Mouse (Mus musculus): ENCODE data around the gene Nufip1. TPM values are rescaled to one million over a fixed set of nuclear protein-coding genes. Genes with fewer than 3 reads are reported as not detected.

The Nufip1 gene
- 21.9 and 22.9 TPM in 2 replicates for polyA plus RNA-seq (2016; fragmentation: Nextera tagmentation; extraction: Ambion mirVana)

DNA sequence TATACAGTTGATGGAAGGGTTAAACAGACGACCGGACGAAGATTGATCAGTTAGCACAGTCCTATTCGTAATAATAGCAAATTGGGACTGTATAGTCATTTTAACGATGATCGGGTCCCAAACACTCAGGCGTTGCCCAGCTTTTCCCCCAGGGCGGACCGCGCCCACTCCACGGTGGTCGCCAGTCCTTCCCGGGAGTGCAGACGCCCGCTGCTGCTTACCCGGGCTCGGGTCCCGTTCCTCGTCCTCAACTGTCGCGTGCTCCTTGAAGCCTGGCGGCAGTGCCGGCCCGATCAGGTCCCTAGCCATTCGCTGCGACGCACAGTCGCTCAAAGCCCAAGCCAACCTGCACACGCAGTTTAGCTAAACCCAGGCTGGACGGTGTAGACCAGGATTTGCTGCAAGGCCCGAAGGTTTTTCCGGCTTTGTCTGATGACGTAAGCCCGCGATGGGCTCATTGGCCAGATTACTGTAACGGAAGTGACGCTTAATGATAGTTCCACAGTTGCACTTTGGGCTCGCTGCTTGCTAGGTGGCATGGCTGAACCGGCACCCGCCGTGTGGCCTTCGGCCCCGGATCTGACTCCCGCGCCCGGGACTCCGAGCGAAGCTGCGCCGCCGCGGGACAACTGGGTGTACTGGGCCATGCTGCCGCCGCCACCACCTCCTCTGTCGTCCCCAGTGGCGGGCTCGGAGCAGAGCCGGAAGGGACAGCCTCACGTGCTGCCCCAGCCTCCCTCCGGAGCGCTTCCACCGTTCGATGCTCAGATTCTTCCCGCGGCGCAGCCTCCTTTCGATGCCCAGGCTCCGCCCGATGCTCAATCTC is at the start of gene Nufip1, which contains the start of gene Gpalpp1:
Gene Nufip1, plus strand, starts transcription at position 496 of the 826 bp plus-strand sequence.
Gene Gpalpp1, minus strand, starts transcription at position 365 of the 826 bp plus-strand sequence.
- no peaks in the 10 kb centered on the region for H3K9me3 ChIP-seq
- peaks cover 33% of the 10 kb centered on the region for H3K36me3 ChIP-seq (replicated peaks)
- WGBS, result under 1% methylated on average over 69 of the region's 69 CpGs
- H3K27ac ChIP-seq, result peak within 1 kb of the TSS; percentile 91
- H3K27me3 ChIP-seq (ENCODE audit: poor library complexity, severe bottlenecking), result no peaks in the 10 kb centered on the region
- H3K4me1 ChIP-seq, result peaks cover 20% of the 10 kb centered on the region
- DNase-seq (ENCODE audit: extremely low spot score, low spot score), result peak; percentile 94
- H3K4me3 ChIP-seq, result peak within 1 kb of the TSS; percentile 62

DNA sequence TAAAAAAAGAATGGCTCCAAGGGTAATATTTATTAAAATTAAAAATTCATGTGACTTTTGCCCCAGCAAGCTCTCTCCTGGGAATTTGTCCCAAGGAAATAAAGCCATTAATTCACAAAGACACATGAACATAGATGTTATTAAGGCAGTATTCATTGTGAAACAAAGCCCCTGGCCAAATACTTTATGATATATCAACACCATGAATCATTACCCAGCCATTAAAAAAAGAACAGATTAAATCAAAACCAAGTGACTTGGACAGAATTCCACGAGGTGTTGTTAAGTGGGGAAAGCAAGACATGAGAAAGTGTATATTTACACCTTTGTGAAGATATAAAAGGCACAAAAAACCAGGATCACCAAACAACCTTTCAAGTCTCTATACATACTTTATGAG is 43.5 kb upstream of the Nufip1 start:
- Histone ChIP-seq H3K9me3 (no peaks in the 10 kb centered on the region), H3K27ac (no peak overlapping the region), H3K36me3 (replicated peaks) (no peaks in the 10 kb centered on the region), H3K4me3 (no peak overlapping the region), H3K4me1 (no peaks in the 10 kb centered on the region), H3K27me3 (ENCODE audit: poor library complexity, severe bottlenecking) (no peaks in the 10 kb centered on the region)
- WGBS, result 91% methylated on average over 1 of the region's 1 CpGs
- DNase-seq (ENCODE audit: extremely low spot score, low spot score), result no peak

DNA sequence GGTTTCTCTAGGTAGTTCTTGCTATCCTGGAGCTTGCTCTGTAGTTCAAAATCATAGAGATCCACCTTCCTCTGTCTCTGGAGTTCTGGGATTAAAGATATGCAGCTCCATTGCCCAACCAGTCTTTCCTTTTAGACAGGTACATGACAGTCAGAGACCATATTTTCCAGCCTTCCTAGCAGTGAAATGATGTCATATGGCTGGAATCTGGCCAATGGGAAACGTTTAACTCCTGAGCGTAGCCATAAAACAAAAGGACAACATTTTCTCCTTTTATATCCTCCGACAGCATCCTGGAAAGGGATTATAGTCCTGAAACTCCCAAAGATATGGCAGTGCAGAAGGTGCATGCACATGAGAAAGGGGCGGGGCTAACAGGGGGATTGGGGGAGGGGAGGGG is 42.4 kb upstream of the Nufip1 start:
- no peak overlapping the region for H3K4me3 ChIP-seq
- no peak for DNase-seq (ENCODE audit: extremely low spot score, low spot score)
- H3K9me3 ChIP-seq, result no peaks in the 10 kb centered on the region
- no peaks in the 10 kb centered on the region for H3K36me3 ChIP-seq (replicated peaks)
- no peaks in the 10 kb centered on the region for H3K4me1 ChIP-seq
- WGBS, result 75% methylated on average over 4 of the region's 4 CpGs
- H3K27ac ChIP-seq, result no peak overlapping the region
- H3K27me3 ChIP-seq (ENCODE audit: poor library complexity, severe bottlenecking), result no peaks in the 10 kb centered on the region

DNA sequence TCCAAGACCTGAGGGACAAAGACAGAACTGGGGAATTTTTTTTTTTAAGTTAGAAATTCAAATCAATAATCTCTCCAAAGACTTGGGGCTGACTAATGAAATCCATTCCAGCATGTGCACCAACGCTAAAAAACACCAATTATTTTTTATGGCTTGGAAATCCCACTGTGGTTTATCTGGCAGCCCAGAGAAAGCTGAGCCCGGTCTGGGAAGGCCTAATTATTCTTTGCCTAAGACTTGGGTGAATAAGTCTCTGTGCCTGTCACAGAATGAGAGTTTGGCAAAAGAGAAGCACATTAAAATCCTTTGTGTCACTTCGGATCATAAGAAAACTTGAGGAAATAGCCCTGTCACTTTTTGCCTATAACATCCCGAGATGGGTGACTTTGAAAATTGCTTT is 41.4 kb upstream of the Nufip1 start:
- 85% methylated on average over 4 of the region's 4 CpGs for WGBS
- H3K36me3 ChIP-seq (replicated peaks), result no peaks in the 10 kb centered on the region
- no peaks in the 10 kb centered on the region for H3K27me3 ChIP-seq (ENCODE audit: poor library complexity, severe bottlenecking)
- no peak for DNase-seq (ENCODE audit: extremely low spot score, low spot score)
- H3K9me3 ChIP-seq, result no peaks in the 10 kb centered on the region
- no peak overlapping the region for H3K4me3 ChIP-seq
- H3K27ac ChIP-seq, result no peak overlapping the region
- H3K4me1 ChIP-seq, result no peaks in the 10 kb centered on the region

DNA sequence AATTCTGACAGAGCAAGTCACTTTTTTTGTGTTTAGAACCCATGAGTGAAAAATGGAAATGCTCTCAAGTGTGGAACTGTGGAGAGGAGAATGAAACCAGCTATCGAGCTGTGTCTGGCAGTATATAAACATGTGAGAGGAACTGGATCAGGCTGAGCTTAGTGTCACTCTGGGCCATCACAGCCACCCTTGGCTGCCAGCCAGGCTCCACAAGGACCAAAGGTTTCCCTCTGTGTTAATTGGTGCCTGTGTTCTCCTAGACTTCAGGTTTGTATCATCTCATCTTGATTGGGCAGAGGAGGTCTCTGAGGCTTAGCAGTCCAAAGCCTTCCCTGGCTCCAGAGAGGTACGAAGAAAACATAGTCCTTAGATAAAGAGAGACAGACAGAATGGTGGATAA is 38.1 kb upstream of the Nufip1 start:
- H3K9me3 ChIP-seq, result no peaks in the 10 kb centered on the region
- whole genome bisulfite sequencing, result 83% methylated on average over 2 of the region's 2 CpGs
- DNase-seq (ENCODE audit: extremely low spot score, low spot score), result no peak
- H3K4me1 ChIP-seq, result peaks cover 8% of the 10 kb centered on the region
- no peaks in the 10 kb centered on the region for H3K36me3 ChIP-seq (replicated peaks)
- no peaks in the 10 kb centered on the region for H3K27me3 ChIP-seq (ENCODE audit: poor library complexity, severe bottlenecking)
- H3K27ac ChIP-seq, result no peak overlapping the region
- H3K4me3 ChIP-seq, result no peak overlapping the region

DNA sequence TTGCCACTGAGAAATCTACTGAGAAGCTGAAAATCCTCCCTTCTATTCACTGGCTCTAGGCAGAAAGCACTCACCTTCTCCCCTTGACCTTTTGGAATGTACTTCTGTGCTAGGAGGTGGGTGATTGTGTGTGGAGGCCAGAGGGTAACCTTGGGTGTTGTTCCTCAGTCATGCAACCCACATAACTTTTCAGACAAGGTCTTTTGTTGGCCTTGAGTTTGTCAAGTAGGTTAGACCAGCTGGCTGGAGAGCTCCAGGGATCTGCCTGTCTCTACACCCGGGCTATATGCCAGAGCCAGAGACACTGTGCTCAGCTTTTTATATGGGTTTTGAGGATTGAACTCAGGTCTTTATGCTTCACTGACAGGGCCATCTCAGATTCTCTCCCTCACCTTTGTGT is 36.5 kb upstream of the Nufip1 start:
- no peak overlapping the region for H3K4me3 ChIP-seq
- no peaks in the 10 kb centered on the region for H3K9me3 ChIP-seq
- H3K27ac ChIP-seq, result no peak overlapping the region
- no peaks in the 10 kb centered on the region for H3K27me3 ChIP-seq (ENCODE audit: poor library complexity, severe bottlenecking)
- peaks cover 8% of the 10 kb centered on the region for H3K4me1 ChIP-seq
- DNase-seq (ENCODE audit: extremely low spot score, low spot score), result no peak
- H3K36me3 ChIP-seq (replicated peaks), result no peaks in the 10 kb centered on the region
- 97% methylated on average over 1 of the region's 1 CpGs for WGBS

DNA sequence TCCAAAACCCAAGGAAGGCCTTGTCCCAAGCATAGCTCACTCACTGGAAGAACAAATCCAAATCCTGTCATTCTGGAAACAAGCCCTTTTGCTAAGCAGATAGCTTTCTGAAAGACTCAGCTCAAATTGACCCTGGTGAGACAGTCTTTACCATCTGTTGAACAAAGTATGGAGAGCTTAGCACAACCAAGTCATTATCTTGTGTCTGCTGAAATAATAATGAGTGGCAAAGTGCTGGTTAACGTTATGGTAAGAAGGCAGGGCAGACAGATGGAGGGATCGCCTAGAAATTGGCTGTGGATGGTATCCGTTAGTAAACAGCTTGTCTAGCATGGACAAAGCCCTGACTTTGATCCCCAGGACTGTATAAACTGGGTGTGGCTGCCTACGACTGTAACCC is 35.0 kb upstream of the Nufip1 start:
- WGBS, result 79% methylated on average over 4 of the region's 4 CpGs
- no peak for DNase-seq (ENCODE audit: extremely low spot score, low spot score)
- H3K4me3 ChIP-seq, result no peak overlapping the region
- peaks cover 8% of the 10 kb centered on the region for H3K4me1 ChIP-seq
- H3K27ac ChIP-seq, result no peak overlapping the region
- no peaks in the 10 kb centered on the region for H3K36me3 ChIP-seq (replicated peaks)
- H3K9me3 ChIP-seq, result no peaks in the 10 kb centered on the region
- no peaks in the 10 kb centered on the region for H3K27me3 ChIP-seq (ENCODE audit: poor library complexity, severe bottlenecking)

DNA sequence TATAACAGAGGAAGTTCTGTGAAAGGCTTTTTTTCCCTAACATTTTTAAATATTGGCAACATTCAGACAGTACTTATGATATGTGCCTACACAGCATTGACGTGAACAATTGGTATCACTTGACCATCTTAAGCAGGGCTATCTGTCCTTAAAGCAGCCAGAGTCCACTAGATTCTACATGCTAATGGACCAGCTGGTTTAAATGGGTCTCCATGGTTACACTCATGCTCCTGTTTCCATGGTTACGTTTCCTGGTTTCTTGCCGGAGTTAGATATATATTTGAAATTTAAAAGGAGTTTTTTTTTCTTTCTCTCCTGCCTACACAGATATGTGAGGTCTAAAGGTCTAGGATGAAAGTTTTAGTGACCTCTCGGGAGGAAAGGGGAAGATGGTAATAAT is 34.1 kb upstream of the Nufip1 start:
- 72% methylated on average over 4 of the region's 4 CpGs for WGBS
- no peak for DNase-seq (ENCODE audit: extremely low spot score, low spot score)
- H3K9me3 ChIP-seq, result no peaks in the 10 kb centered on the region
- H3K4me3 ChIP-seq, result no peak overlapping the region
- H3K36me3 ChIP-seq (replicated peaks), result no peaks in the 10 kb centered on the region
- no peak overlapping the region for H3K27ac ChIP-seq
- H3K27me3 ChIP-seq (ENCODE audit: poor library complexity, severe bottlenecking), result no peaks in the 10 kb centered on the region
- H3K4me1 ChIP-seq, result peaks cover 8% of the 10 kb centered on the region

DNA sequence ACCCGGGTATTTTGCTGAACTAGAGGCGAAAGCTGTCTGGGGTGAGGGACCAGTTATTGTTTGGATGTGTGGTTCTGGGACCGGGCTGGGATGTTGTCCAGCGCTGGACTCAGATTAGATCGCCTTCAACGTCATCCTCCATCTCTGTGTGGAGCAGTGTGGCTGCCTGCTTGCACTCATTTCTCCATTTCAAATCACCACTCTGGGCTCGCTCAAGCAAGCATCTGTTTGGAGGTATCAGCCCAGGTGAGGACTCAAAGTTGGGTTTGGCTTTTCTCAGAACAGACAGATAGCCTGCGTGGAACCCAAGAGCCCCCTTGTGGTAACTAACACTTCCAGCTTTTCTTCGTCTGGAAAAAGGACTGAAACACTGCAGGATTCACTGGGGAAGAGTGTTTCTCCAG is 33.6 kb upstream of the Nufip1 start:
- WGBS, result 47% methylated on average over 9 of the region's 9 CpGs
- Histone ChIP-seq H3K27ac (no peak overlapping the region), H3K4me3 (no peak overlapping the region), H3K27me3 (ENCODE audit: poor library complexity, severe bottlenecking) (no peaks in the 10 kb centered on the region), H3K9me3 (no peaks in the 10 kb centered on the region), H3K36me3 (replicated peaks) (no peaks in the 10 kb centered on the region), H3K4me1 (peaks cover 8% of the 10 kb centered on the region)
- peak; percentile 59 for DNase-seq (ENCODE audit: extremely low spot score, low spot score)

DNA sequence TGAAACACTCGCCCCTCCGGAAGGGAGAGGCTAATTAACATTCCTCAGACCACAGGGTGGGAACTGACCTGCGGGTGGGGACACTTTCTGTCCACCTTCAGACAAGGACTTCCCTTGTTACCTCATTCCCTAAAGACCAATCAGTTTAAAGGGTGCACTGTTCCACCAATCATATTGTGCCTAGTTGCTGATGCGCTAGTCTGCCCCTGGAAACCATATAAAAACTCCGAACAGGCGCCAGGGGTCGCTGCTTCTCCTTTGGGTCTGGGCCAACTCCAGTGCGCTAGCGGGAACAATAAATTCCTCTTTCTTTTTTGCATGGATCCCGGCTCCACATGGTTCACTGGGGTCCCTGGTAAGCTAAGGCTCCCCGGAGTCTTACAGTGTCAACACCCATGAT is 29.2 kb upstream of the Nufip1 start:
- Histone ChIP-seq H3K27me3 (ENCODE audit: poor library complexity, severe bottlenecking) (no peaks in the 10 kb centered on the region), H3K4me3 (no peak overlapping the region), H3K9me3 (no peaks in the 10 kb centered on the region), H3K36me3 (replicated peaks) (0 out of 2 replicates have a peak, but pooled peaks cover 6% of the 10 kb centered on the region), H3K27ac (no peak overlapping the region), H3K4me1 (peaks cover 7% of the 10 kb centered on the region)
- 74% methylated on average over 11 of the region's 11 CpGs for WGBS
- no peak for DNase-seq (ENCODE audit: extremely low spot score, low spot score)

DNA sequence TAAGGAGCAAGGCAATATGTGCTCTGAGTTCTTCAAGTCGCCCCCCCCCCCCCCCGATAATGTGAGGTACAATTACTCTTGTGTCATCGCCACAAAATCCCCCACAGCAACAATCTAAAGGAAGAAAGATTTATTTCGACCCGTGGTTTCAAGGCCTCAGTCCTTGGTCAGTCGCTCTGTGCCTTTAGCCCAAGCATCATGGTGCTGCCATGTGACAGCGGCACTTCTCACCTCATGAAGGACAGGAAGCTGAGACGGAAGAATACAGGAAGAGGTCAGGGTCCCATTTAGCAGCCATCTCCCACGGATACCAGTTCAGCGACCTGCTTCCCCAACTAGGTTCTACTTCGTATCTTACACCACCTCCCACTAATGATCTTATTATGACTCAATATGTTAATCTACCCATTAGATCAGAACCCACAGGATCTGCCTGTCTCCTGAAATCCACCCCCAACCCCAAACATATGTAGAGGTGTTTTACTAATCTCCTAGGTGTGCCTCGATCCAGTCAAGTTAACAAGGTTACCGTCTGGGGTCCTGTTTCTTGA is 28.5 kb upstream of the Nufip1 start:
- no peak overlapping the region for H3K27ac ChIP-seq

DNA sequence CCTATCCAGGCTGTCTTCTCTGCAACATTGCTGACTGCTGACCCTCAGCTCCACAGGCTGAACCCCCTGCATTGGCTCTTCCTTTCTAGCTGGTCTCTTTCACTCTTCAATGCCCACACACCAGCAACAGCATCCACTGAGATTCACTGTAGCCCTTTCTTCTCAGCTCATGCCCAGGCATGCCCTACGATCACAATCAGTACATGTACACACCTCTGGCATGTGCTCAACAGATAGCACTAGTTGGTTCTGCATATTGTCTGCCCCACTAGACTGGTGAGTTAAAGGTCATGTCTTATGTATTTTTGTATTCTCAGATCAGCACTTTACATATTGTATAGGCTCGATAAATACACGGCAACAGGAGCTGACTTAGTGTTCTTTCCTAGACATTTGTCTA is 26.5 kb upstream of the Nufip1 start:
- 97% methylated on average over 3 of the region's 3 CpGs for whole genome bisulfite sequencing
- Histone ChIP-seq H3K27me3 (ENCODE audit: poor library complexity, severe bottlenecking) (no peaks in the 10 kb centered on the region), H3K9me3 (no peaks in the 10 kb centered on the region)

More for the DNA sequence above, 28.5 kb upstream of the Nufip1 start:
- WGBS, result 91% methylated on average over 13 of the region's 13 CpGs
- H3K4me1 ChIP-seq, result no peaks in the 10 kb centered on the region
- H3K27me3 ChIP-seq (ENCODE audit: poor library complexity, severe bottlenecking), result no peaks in the 10 kb centered on the region
- DNase-seq (ENCODE audit: extremely low spot score, low spot score), result no peak
- 0 out of 2 replicates have a peak, but pooled peaks cover 6% of the 10 kb centered on the region for H3K36me3 ChIP-seq (replicated peaks)
- no peaks in the 10 kb centered on the region for H3K9me3 ChIP-seq
- no peak overlapping the region for H3K4me3 ChIP-seq

DNA sequence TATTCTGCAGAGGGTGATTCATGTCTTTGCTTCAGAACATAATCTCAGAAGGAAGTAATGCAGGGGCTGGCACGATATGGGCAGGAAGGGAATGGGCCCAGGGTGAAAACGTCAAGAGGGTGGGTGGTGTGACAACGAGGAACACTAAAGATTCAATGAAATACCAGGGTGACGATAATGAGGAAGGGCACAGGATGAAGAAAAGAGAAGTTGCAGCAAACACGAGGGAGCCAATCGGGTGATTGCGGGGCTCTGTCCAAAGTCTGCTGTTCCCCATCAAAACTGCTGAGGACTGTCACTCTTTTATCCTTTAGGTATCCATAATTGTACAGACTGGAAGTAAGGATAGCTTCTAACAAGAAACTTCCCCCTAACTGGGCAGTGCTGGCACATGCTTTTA is 13.4 kb upstream of the Nufip1 start:
- no peaks in the 10 kb centered on the region for H3K27me3 ChIP-seq (ENCODE audit: poor library complexity, severe bottlenecking)
- DNase-seq (ENCODE audit: extremely low spot score, low spot score), result no peak
- H3K4me1 ChIP-seq, result no peaks in the 10 kb centered on the region
- H3K9me3 ChIP-seq, result no peaks in the 10 kb centered on the region
- H3K27ac ChIP-seq, result no peak overlapping the region
- H3K4me3 ChIP-seq, result no peak overlapping the region
- 92% methylated on average over 7 of the region's 7 CpGs for WGBS
- peaks cover 83% of the 10 kb centered on the region for H3K36me3 ChIP-seq (replicated peaks)

More for the DNA sequence above, 26.5 kb upstream of the Nufip1 start:
- Histone ChIP-seq H3K36me3 (replicated peaks) (peaks cover 15% of the 10 kb centered on the region), H3K4me3 (no peak overlapping the region), H3K27ac (no peak overlapping the region), H3K4me1 (no peaks in the 10 kb centered on the region)
- DNase-seq (ENCODE audit: extremely low spot score, low spot score), result no peak

All from forebrain, embryonic 10.5 days (tissue).